Mouse (Mus musculus): ENCODE results near the gene Rgs12.

The Rgs12 gene

GRCm38 (mm10) chr5:34954508-34954907 lies 5.3 kb downstream of the Rgs12 start:
- Histone ChIP-seq H3K27me3 (ENCODE audit: control insufficient read depth, insufficient read depth, low read length, poor library complexity, severe bottlenecking) (no peaks in the 10 kb centered on the region), H3K36me3 (ENCODE audit: control insufficient read depth, insufficient read depth, low read length, poor library complexity, severe bottlenecking) (no peaks in the 10 kb centered on the region)
- no peak for DNase-seq (ENCODE audit: low read depth, low spot score)

GRCm38 (mm10) chr5:34955630-34956029 lies 6.4 kb downstream of the Rgs12 start:
- DNase-seq (ENCODE audit: low read depth, low spot score): no peak
- Histone ChIP-seq H3K36me3 (ENCODE audit: control insufficient read depth, insufficient read depth, low read length, poor library complexity, severe bottlenecking) (no peaks in the 10 kb centered on the region), H3K27me3 (ENCODE audit: control insufficient read depth, insufficient read depth, low read length, poor library complexity, severe bottlenecking) (no peaks in the 10 kb centered on the region)

GRCm38 (mm10) chr5:34956151-34956550 lies 6.9 kb downstream of the Rgs12 start:
- no peak for DNase-seq (ENCODE audit: low read depth, low spot score)
- no peaks in the 10 kb centered on the region for H3K36me3 ChIP-seq (ENCODE audit: control insufficient read depth, insufficient read depth, low read length, poor library complexity, severe bottlenecking)
- no peaks in the 10 kb centered on the region for H3K27me3 ChIP-seq (ENCODE audit: control insufficient read depth, insufficient read depth, low read length, poor library complexity, severe bottlenecking)

GRCm38 (mm10) chr5:34957015-34957414 lies 7.8 kb downstream of the Rgs12 start:
- Histone ChIP-seq H3K36me3 (ENCODE audit: control insufficient read depth, insufficient read depth, low read length, poor library complexity, severe bottlenecking) (no peaks in the 10 kb centered on the region), H3K27me3 (ENCODE audit: control insufficient read depth, insufficient read depth, low read length, poor library complexity, severe bottlenecking) (no peaks in the 10 kb centered on the region)
- DNase-seq (ENCODE audit: low read depth, low spot score): no peak

GRCm38 (mm10) chr5:34960021-34960420 lies 10.8 kb downstream of the Rgs12 start:
- no peak for DNase-seq (ENCODE audit: low read depth, low spot score)
- Histone ChIP-seq H3K27me3 (ENCODE audit: control insufficient read depth, insufficient read depth, low read length, poor library complexity, severe bottlenecking) (no peaks in the 10 kb centered on the region), H3K36me3 (ENCODE audit: control insufficient read depth, insufficient read depth, low read length, poor library complexity, severe bottlenecking) (no peaks in the 10 kb centered on the region)

- DNase-seq (ENCODE audit: low read depth, low spot score): no peak
- H3K36me3 ChIP-seq (ENCODE audit: control insufficient read depth, insufficient read depth, low read length, poor library complexity, severe bottlenecking): no peaks in the 10 kb centered on the region
- no peaks in the 10 kb centered on the region for H3K27me3 ChIP-seq (ENCODE audit: control insufficient read depth, insufficient read depth, low read length, poor library complexity, severe bottlenecking)
Measured at GRCm38 (mm10) chr5:34965531-34965930, 16.3 kb downstream of the Rgs12 start.

- Histone ChIP-seq H3K27me3 (ENCODE audit: control insufficient read depth, insufficient read depth, low read length, poor library complexity, severe bottlenecking) (no peaks in the 10 kb centered on the region), H3K36me3 (ENCODE audit: control insufficient read depth, insufficient read depth, low read length, poor library complexity, severe bottlenecking) (no peaks in the 10 kb centered on the region)
- DNase-seq (ENCODE audit: low read depth, low spot score): no peak
Measured at GRCm38 (mm10) chr5:34968386-34968785, 19.1 kb downstream of the Rgs12 start.

GRCm38 (mm10) chr5:34972471-34972870 lies 23.2 kb downstream of the Rgs12 start:
- Histone ChIP-seq H3K27me3 (ENCODE audit: control insufficient read depth, insufficient read depth, low read length, poor library complexity, severe bottlenecking) (no peaks in the 10 kb centered on the region), H3K36me3 (ENCODE audit: control insufficient read depth, insufficient read depth, low read length, poor library complexity, severe bottlenecking) (no peaks in the 10 kb centered on the region)
- no peak for DNase-seq (ENCODE audit: low read depth, low spot score)

- no peak for DNase-seq (ENCODE audit: low read depth, low spot score)
- H3K27me3 ChIP-seq (ENCODE audit: control insufficient read depth, insufficient read depth, low read length, poor library complexity, severe bottlenecking): no peaks in the 10 kb centered on the region
Measured at GRCm38 (mm10) chr5:34973560-34974317, 24.5 kb downstream of the Rgs12 start.

GRCm38 (mm10) chr5:34974773-34975443 lies 25.7 kb downstream of the Rgs12 start:
- DNase-seq (ENCODE audit: low read depth, low spot score): no peak
- H3K27me3 ChIP-seq (ENCODE audit: control insufficient read depth, insufficient read depth, low read length, poor library complexity, severe bottlenecking): no peaks in the 10 kb centered on the region
- H3K36me3 ChIP-seq (ENCODE audit: control insufficient read depth, insufficient read depth, low read length, poor library complexity, severe bottlenecking): no peaks in the 10 kb centered on the region

More at GRCm38 (mm10) chr5:34973560-34974317, 24.5 kb downstream of the Rgs12 start:
- no peaks in the 10 kb centered on the region for H3K36me3 ChIP-seq (ENCODE audit: control insufficient read depth, insufficient read depth, low read length, poor library complexity, severe bottlenecking)

GRCm38 (mm10) chr5:34976540-34977292 lies 27.5 kb downstream of the Rgs12 start:
- Histone ChIP-seq H3K36me3 (ENCODE audit: control insufficient read depth, insufficient read depth, low read length, poor library complexity, severe bottlenecking) (no peaks in the 10 kb centered on the region), H3K27me3 (ENCODE audit: control insufficient read depth, insufficient read depth, low read length, poor library complexity, severe bottlenecking) (no peaks in the 10 kb centered on the region)
- DNase-seq (ENCODE audit: low read depth, low spot score): no peak

GRCm38 (mm10) chr5:34980099-34980498 lies 30.9 kb downstream of the Rgs12 start:
- H3K27me3 ChIP-seq (ENCODE audit: control insufficient read depth, insufficient read depth, low read length, poor library complexity, severe bottlenecking): no peaks in the 10 kb centered on the region
- no peaks in the 10 kb centered on the region for H3K36me3 ChIP-seq (ENCODE audit: control insufficient read depth, insufficient read depth, low read length, poor library complexity, severe bottlenecking)
- no peak for DNase-seq (ENCODE audit: low read depth, low spot score)

- Histone ChIP-seq H3K36me3 (ENCODE audit: control insufficient read depth, insufficient read depth, low read length, poor library complexity, severe bottlenecking) (no peaks in the 10 kb centered on the region), H3K27me3 (ENCODE audit: control insufficient read depth, insufficient read depth, low read length, poor library complexity, severe bottlenecking) (no peaks in the 10 kb centered on the region)
- no peak for DNase-seq (ENCODE audit: low read depth, low spot score)
Measured at GRCm38 (mm10) chr5:34981734-34982133, 32.5 kb downstream of the Rgs12 start.

- no peaks in the 10 kb centered on the region for H3K36me3 ChIP-seq (ENCODE audit: control insufficient read depth, insufficient read depth, low read length, poor library complexity, severe bottlenecking)
- DNase-seq (ENCODE audit: low read depth, low spot score): no peak
- H3K27me3 ChIP-seq (ENCODE audit: control insufficient read depth, insufficient read depth, low read length, poor library complexity, severe bottlenecking): no peaks in the 10 kb centered on the region
Measured at GRCm38 (mm10) chr5:34984933-34985332, 35.7 kb downstream of the Rgs12 start.

GRCm38 (mm10) chr5:34985867-34986266 lies 36.6 kb downstream of the Rgs12 start:
- Histone ChIP-seq H3K36me3 (ENCODE audit: control insufficient read depth, insufficient read depth, low read length, poor library complexity, severe bottlenecking) (no peaks in the 10 kb centered on the region), H3K27me3 (ENCODE audit: control insufficient read depth, insufficient read depth, low read length, poor library complexity, severe bottlenecking) (no peaks in the 10 kb centered on the region)
- DNase-seq (ENCODE audit: low read depth, low spot score): peak; percentile 75
